Mouse (Mus musculus): Measurements from ENCODE around the gene Ndrg3.

- TF ChIP-seq CTCF (IDR thresholded peaks at IDR 0.05; ENCODE audit: low read depth) (no peak), EP300 (optimal IDR thresholded peaks at IDR 0.05) (no peak)
Observed at GRCm38 (mm10) chr2:156930549-156930948, 61.3 kb downstream of the Ndrg3 start.

All from stomach, postnatal 0 days (tissue).